Mouse (Mus musculus) erythroid progenitor cell, adult 5-6 weeks (primary cell): ENCODE data around the gene Pde3a. TPM values are rescaled to one million over a fixed set of nuclear protein-coding genes. Genes with fewer than 3 reads are reported as not detected.

Source experiments
- ATAC-seq: replicated peaks from 2 replicates; pipeline ENCODE4 v1.8.0; 2016; ENCODE audit warnings: moderate number of reproducible peaks, mild to moderate bottlenecking, moderate TSS enrichment, inconsistent platforms; ENCODE audit not compliant: poor library complexity, low FRiP score, severe bottlenecking
- total RNA-seq, 2 experiments: library from RNA; stranded (forward) in 1 of 2; stranded (reverse) in 1 of 2; fragments of 150-400 nt in 1 of 2; fragments of 186-747, 209-891 nt in 1 of 2; gene quantifications; 2 replicates each; pipeline versions ENCODE4 v1.2.3 to v1.2.4; 2015 to 2017; ENCODE audit warnings: low replicate concordance in 2 of 2

The Pde3a gene
- total RNA-seq, 2 experiments from 2014 or later: not detected

- no peak for ATAC-seq
Measured at GRCm38 (mm10) chr6:141380927-141381326, 131.9 kb downstream of the Pde3a start.

- no peak for ATAC-seq
Measured at GRCm38 (mm10) chr6:141381473-141381872, 132.4 kb downstream of the Pde3a start.

GRCm38 (mm10) chr6:141381881-141382370, 132.9 kb downstream of the Pde3a start:
- no peak for ATAC-seq

- ATAC-seq: no peak
Measured at GRCm38 (mm10) chr6:141388104-141388503, 139.0 kb downstream of the Pde3a start.

GRCm38 (mm10) chr6:141395926-141396325, 146.9 kb downstream of the Pde3a start:
- ATAC-seq: no peak

GRCm38 (mm10) chr6:141399411-141399810, 150.3 kb downstream of the Pde3a start:
- no peak for ATAC-seq

- no peak for ATAC-seq
Measured at GRCm38 (mm10) chr6:141403943-141404342, 154.9 kb downstream of the Pde3a start.

GRCm38 (mm10) chr6:141404649-141405048, 155.6 kb downstream of the Pde3a start:
- ATAC-seq: no peak

- no peak for ATAC-seq
Measured at GRCm38 (mm10) chr6:141405496-141405895, 156.4 kb downstream of the Pde3a start.

- no peak for ATAC-seq
Measured at GRCm38 (mm10) chr6:141408758-141409157, 159.7 kb downstream of the Pde3a start.

- no peak for ATAC-seq
Measured at GRCm38 (mm10) chr6:141410836-141411235, 161.8 kb downstream of the Pde3a start.

- no peak for ATAC-seq
Measured at GRCm38 (mm10) chr6:141425114-141425513, 176.0 kb downstream of the Pde3a start.

GRCm38 (mm10) chr6:141428587-141428986, 179.5 kb downstream of the Pde3a start:
- ATAC-seq: no peak

- ATAC-seq: no peak
Measured at GRCm38 (mm10) chr6:141430134-141430533, 181.1 kb downstream of the Pde3a start.

- ATAC-seq: no peak
Measured at GRCm38 (mm10) chr6:141432271-141432974, 183.4 kb downstream of the Pde3a start.

- no peak for ATAC-seq
Measured at GRCm38 (mm10) chr6:141433917-141434756, 185.1 kb downstream of the Pde3a start.

- no peak for ATAC-seq
Measured at GRCm38 (mm10) chr6:141435160-141435559, 186.1 kb downstream of the Pde3a start.

- ATAC-seq: no peak
Measured at GRCm38 (mm10) chr6:141439965-141440364, 190.9 kb downstream of the Pde3a start.

GRCm38 (mm10) chr6:141447547-141447946, 198.5 kb downstream of the Pde3a start:
- no peak for ATAC-seq

GRCm38 (mm10) chr6:141448886-141449285, 199.8 kb downstream of the Pde3a start:
- ATAC-seq: no peak

GRCm38 (mm10) chr6:141455335-141455734, 206.3 kb downstream of the Pde3a start:
- no peak for ATAC-seq
